Mouse (Mus musculus): ENCODE measurements around the gene Usp48. TPM values are rescaled to one million over a fixed set of nuclear protein-coding genes. Genes with fewer than 3 reads are reported as not detected.
"Not testable (repeated sequence)": the region's sequence is repeated elsewhere in the genome, so short reads cannot be mapped to it uniquely, and the experiment has no call there.

Gene Usp48
- polyA plus RNA-seq, 1 experiment from 2014 or later: 54.3 TPM

- Histone ChIP-seq H3K36me3 (ENCODE audit: control insufficient read depth, insufficient read depth, low read length) (no peaks in the 10 kb centered on the region), H3K9ac (ENCODE audit: low read length) (peak overlapping the region; percentile 32; the same call in 1 of the 2 replicates), H3K27ac (ENCODE audit: low read length) (no peak overlapping the region), H3K4me2 (ENCODE audit: low read depth, low read length) (peak overlapping the region; percentile 55), H3K27me3 (ENCODE audit: control insufficient read depth, insufficient read depth, low read depth, low read length) (peaks cover 3% of the 10 kb centered on the region; the same call in 1 of the 2 replicates), H3K9me3 (ENCODE audit: control insufficient read depth, low read length) (no peaks in the 10 kb centered on the region), H3K4me3 (ENCODE audit: low read length) (peak overlapping the region; percentile 26), H3K4me1 (replicated peaks; ENCODE audit: control insufficient read depth, insufficient read depth, low read length) (no peaks in the 10 kb centered on the region; the same call in 1 of the 2 replicates)
- WGBS: 4% methylated on average over 39 of the region's 39 CpGs
- ATAC-seq (ENCODE audit: low read depth): peak; percentile 46; the same call in 1 of the 2 replicates
These were observed 15.2 kb upstream of the Usp48 start for GRCm38 (mm10) chr4:137578181-137578845.

- Histone ChIP-seq H3K4me2 (ENCODE audit: low read depth, low read length) (no peak overlapping the region), H3K9ac (ENCODE audit: low read length) (no peak overlapping the region), H3K4me3 (ENCODE audit: low read length) (no peak overlapping the region), H3K27me3 (ENCODE audit: control insufficient read depth, insufficient read depth, low read depth, low read length) (peaks cover 3% of the 10 kb centered on the region; the same call in 1 of the 2 replicates), H3K9me3 (ENCODE audit: control insufficient read depth, low read length) (no peaks in the 10 kb centered on the region), H3K36me3 (ENCODE audit: control insufficient read depth, insufficient read depth, low read length) (no peaks in the 10 kb centered on the region), H3K27ac (ENCODE audit: low read length) (no peak overlapping the region), H3K4me1 (replicated peaks; ENCODE audit: control insufficient read depth, insufficient read depth, low read length) (no peaks in the 10 kb centered on the region; the same call in 1 of the 2 replicates)
- 35% methylated on average over 4 of the region's 4 CpGs for WGBS
- ATAC-seq (ENCODE audit: low read depth): peak; percentile 68
These were observed 13.8 kb upstream of the Usp48 start for GRCm38 (mm10) chr4:137579789-137580188.

- Histone ChIP-seq H3K9ac (ENCODE audit: low read length) (no peak overlapping the region), H3K36me3 (ENCODE audit: control insufficient read depth, insufficient read depth, low read length) (no peaks in the 10 kb centered on the region), H3K4me3 (ENCODE audit: low read length) (no peak overlapping the region), H3K4me1 (replicated peaks; ENCODE audit: control insufficient read depth, insufficient read depth, low read length) (no peaks in the 10 kb centered on the region; the same call in 1 of the 2 replicates), H3K27me3 (ENCODE audit: control insufficient read depth, insufficient read depth, low read depth, low read length) (peaks cover 3% of the 10 kb centered on the region; the same call in 1 of the 2 replicates), H3K9me3 (ENCODE audit: control insufficient read depth, low read length) (no peaks in the 10 kb centered on the region), H3K4me2 (ENCODE audit: low read depth, low read length) (no peak overlapping the region), H3K27ac (ENCODE audit: low read length) (no peak overlapping the region)
- WGBS: 77% methylated on average over 2 of the region's 2 CpGs
- ATAC-seq (ENCODE audit: low read depth): no peak
These were observed 13.3 kb upstream of the Usp48 start for GRCm38 (mm10) chr4:137580299-137580698.

- Histone ChIP-seq H3K4me1 (replicated peaks; ENCODE audit: control insufficient read depth, insufficient read depth, low read length) (no peaks in the 10 kb centered on the region; the same call in 1 of the 2 replicates), H3K27me3 (ENCODE audit: control insufficient read depth, insufficient read depth, low read depth, low read length) (peaks cover 3% of the 10 kb centered on the region; the same call in 1 of the 2 replicates), H3K9ac (ENCODE audit: low read length) (no peak overlapping the region), H3K9me3 (ENCODE audit: control insufficient read depth, low read length) (no peaks in the 10 kb centered on the region), H3K4me3 (ENCODE audit: low read length) (no peak overlapping the region), H3K36me3 (ENCODE audit: control insufficient read depth, insufficient read depth, low read length) (no peaks in the 10 kb centered on the region), H3K27ac (ENCODE audit: low read length) (no peak overlapping the region), H3K4me2 (ENCODE audit: low read depth, low read length) (no peak overlapping the region)
- ATAC-seq (ENCODE audit: low read depth): no peak
- WGBS: 34% methylated on average over 3 of the region's 3 CpGs
These were observed 11.7 kb upstream of the Usp48 start for GRCm38 (mm10) chr4:137581815-137582214.

- not testable (repeated sequence) for H3K4me1 ChIP-seq (replicated peaks; ENCODE audit: control insufficient read depth, insufficient read depth, low read length); H3K9ac ChIP-seq (ENCODE audit: low read length); H3K27me3 ChIP-seq (ENCODE audit: control insufficient read depth, insufficient read depth, low read depth, low read length); H3K36me3 ChIP-seq (ENCODE audit: control insufficient read depth, insufficient read depth, low read length); H3K9me3 ChIP-seq (ENCODE audit: control insufficient read depth, low read length); H3K4me2 ChIP-seq (ENCODE audit: low read depth, low read length); H3K27ac ChIP-seq (ENCODE audit: low read length); ATAC-seq (ENCODE audit: low read depth); H3K4me3 ChIP-seq (ENCODE audit: low read length)
- 72% methylated on average over 2 of the region's 3 CpGs for WGBS
These were observed 4.5 kb upstream of the Usp48 start for GRCm38 (mm10) chr4:137589095-137589494.

GRCm38 (mm10) chr4:137589586-137589985 lies 4.0 kb upstream of the Usp48 start:
- ATAC-seq (ENCODE audit: low read depth): no peak
- WGBS: 79% methylated on average over 3 of the region's 3 CpGs

GRCm38 (mm10) chr4:137590961-137591360 lies 2.6 kb upstream of the Usp48 start:
- no peak for ATAC-seq (ENCODE audit: low read depth)
- H3K9me3 ChIP-seq (ENCODE audit: control insufficient read depth, low read length): no peaks in the 10 kb centered on the region
- WGBS: 75% methylated on average over 4 of the region's 4 CpGs

More at GRCm38 (mm10) chr4:137589586-137589985, 4.0 kb upstream of the Usp48 start:
- Histone ChIP-seq H3K4me2 (ENCODE audit: low read depth, low read length) (no peak overlapping the region), H3K36me3 (ENCODE audit: control insufficient read depth, insufficient read depth, low read length) (no peaks in the 10 kb centered on the region), H3K4me3 (ENCODE audit: low read length) (no peak overlapping the region), H3K27ac (ENCODE audit: low read length) (no peak overlapping the region), H3K27me3 (ENCODE audit: control insufficient read depth, insufficient read depth, low read depth, low read length) (no peaks in the 10 kb centered on the region), H3K4me1 (replicated peaks; ENCODE audit: control insufficient read depth, insufficient read depth, low read length) (no peaks in the 10 kb centered on the region; the same call in 1 of the 2 replicates), H3K9me3 (ENCODE audit: control insufficient read depth, low read length) (no peaks in the 10 kb centered on the region), H3K9ac (ENCODE audit: low read length) (no peak overlapping the region)

GRCm38 (mm10) chr4:137594496-137595270 lies 1.1 kb downstream of the Usp48 start:
- Histone ChIP-seq H3K4me3 (ENCODE audit: low read length) (peak overlapping the region; percentile 99), H3K4me1 (replicated peaks; ENCODE audit: control insufficient read depth, insufficient read depth, low read length) (peaks cover 14% of the 10 kb centered on the region), H3K4me2 (ENCODE audit: low read depth, low read length) (peak overlapping the region; percentile 93), H3K9ac (ENCODE audit: low read length) (peak overlapping the region; percentile 94), H3K27me3 (ENCODE audit: control insufficient read depth, insufficient read depth, low read depth, low read length) (no peaks in the 10 kb centered on the region), H3K27ac (ENCODE audit: low read length) (peak overlapping the region; percentile 100), H3K9me3 (ENCODE audit: control insufficient read depth, low read length) (no peaks in the 10 kb centered on the region), H3K36me3 (ENCODE audit: control insufficient read depth, insufficient read depth, low read length) (no peaks in the 10 kb centered on the region)
- ATAC-seq (ENCODE audit: low read depth): no peak
- 2% methylated on average over 40 of the region's 40 CpGs for WGBS

More at GRCm38 (mm10) chr4:137590961-137591360, 2.6 kb upstream of the Usp48 start:
- H3K4me2 ChIP-seq (ENCODE audit: low read depth, low read length): no peak overlapping the region
- no peaks in the 10 kb centered on the region for H3K27me3 ChIP-seq (ENCODE audit: control insufficient read depth, insufficient read depth, low read depth, low read length)
- H3K36me3 ChIP-seq (ENCODE audit: control insufficient read depth, insufficient read depth, low read length): no peaks in the 10 kb centered on the region
- H3K9ac ChIP-seq (ENCODE audit: low read length): no peak overlapping the region
- H3K4me3 ChIP-seq (ENCODE audit: low read length): no peak overlapping the region
- no peak overlapping the region for H3K27ac ChIP-seq (ENCODE audit: low read length)
- peaks cover 12% of the 10 kb centered on the region for H3K4me1 ChIP-seq (replicated peaks; ENCODE audit: control insufficient read depth, insufficient read depth, low read length)

GRCm38 (mm10) chr4:137597098-137597630 lies 3.6 kb downstream of the Usp48 start:
- Histone ChIP-seq H3K27ac (ENCODE audit: low read length) (no peak overlapping the region), H3K4me3 (ENCODE audit: low read length) (no peak overlapping the region), H3K9me3 (ENCODE audit: control insufficient read depth, low read length) (no peaks in the 10 kb centered on the region), H3K9ac (ENCODE audit: low read length) (no peak overlapping the region), H3K4me1 (replicated peaks; ENCODE audit: control insufficient read depth, insufficient read depth, low read length) (peaks cover 14% of the 10 kb centered on the region), H3K4me2 (ENCODE audit: low read depth, low read length) (no peak overlapping the region), H3K36me3 (ENCODE audit: control insufficient read depth, insufficient read depth, low read length) (no peaks in the 10 kb centered on the region), H3K27me3 (ENCODE audit: control insufficient read depth, insufficient read depth, low read depth, low read length) (no peaks in the 10 kb centered on the region)
- ATAC-seq (ENCODE audit: low read depth): no peak
- WGBS: 89% methylated on average over 4 of the region's 4 CpGs

Measured in lung, embryonic 16.5 days (tissue).